Mouse (Mus musculus): Measurements from ENCODE around the gene Mcm5. TPM values are rescaled to one million over a fixed set of nuclear protein-coding genes. Genes with fewer than 3 reads are reported as not detected.

Mcm5 gene
- polyA plus RNA-seq, 1 experiment from 2014 or later = 34.6 TPM

- H3K4me2 ChIP-seq (ENCODE audit: low read length) = no peak overlapping the region
- H3K4me3 ChIP-seq (replicated peaks; ENCODE audit: low read depth, low read length) = no peak overlapping the region
- WGBS = 93% methylated on average over 1 of the region's 1 CpGs
- peaks cover 74% of the 10 kb centered on the region for H3K36me3 ChIP-seq (ENCODE audit: control insufficient read depth, insufficient read depth, low read length)
- no peaks in the 10 kb centered on the region for H3K9me3 ChIP-seq (ENCODE audit: control insufficient read depth, low read length)
- no peak overlapping the region for H3K27ac ChIP-seq (replicated peaks; ENCODE audit: low read depth, low read length)
- no peak overlapping the region for H3K9ac ChIP-seq (replicated peaks; ENCODE audit: low read length)
- DNase-seq (no peak), ATAC-seq (ENCODE audit: low FRiP score, low TSS enrichment) (no peak)
- H3K27me3 ChIP-seq (ENCODE audit: control insufficient read depth, insufficient read depth, low read length) = no peaks in the 10 kb centered on the region
- H3K4me1 ChIP-seq (ENCODE audit: control insufficient read depth, insufficient read depth, low read length) = no peaks in the 10 kb centered on the region
These were observed 9.1 kb downstream of the Mcm5 start for GRCm38 (mm10) chr8:75118505-75118904.

GRCm38 (mm10) chr8:75119287-75119686 is 9.9 kb downstream of the Mcm5 start:
- no peaks in the 10 kb centered on the region for H3K9me3 ChIP-seq (ENCODE audit: control insufficient read depth, low read length)
- no peak overlapping the region for H3K4me2 ChIP-seq (ENCODE audit: low read length)
- no peaks in the 10 kb centered on the region for H3K27me3 ChIP-seq (ENCODE audit: control insufficient read depth, insufficient read depth, low read length)
- peaks cover 72% of the 10 kb centered on the region for H3K36me3 ChIP-seq (ENCODE audit: control insufficient read depth, insufficient read depth, low read length)
- H3K4me1 ChIP-seq (ENCODE audit: control insufficient read depth, insufficient read depth, low read length) = no peaks in the 10 kb centered on the region
- no peak overlapping the region for H3K9ac ChIP-seq (replicated peaks; ENCODE audit: low read length)
- no peak overlapping the region for H3K27ac ChIP-seq (replicated peaks; ENCODE audit: low read depth, low read length)
- 92% methylated on average over 2 of the region's 2 CpGs for WGBS
- no peak overlapping the region for H3K4me3 ChIP-seq (replicated peaks; ENCODE audit: low read depth, low read length)
- no peak for DNase-seq
- no peak for ATAC-seq (ENCODE audit: low FRiP score, low TSS enrichment)

GRCm38 (mm10) chr8:75119747-75120146 is 10.4 kb downstream of the Mcm5 start:
- Histone ChIP-seq H3K4me1 (ENCODE audit: control insufficient read depth, insufficient read depth, low read length) (no peaks in the 10 kb centered on the region), H3K9me3 (ENCODE audit: control insufficient read depth, low read length) (no peaks in the 10 kb centered on the region), H3K4me2 (ENCODE audit: low read length) (no peak overlapping the region), H3K27me3 (ENCODE audit: control insufficient read depth, insufficient read depth, low read length) (no peaks in the 10 kb centered on the region), H3K9ac (replicated peaks; ENCODE audit: low read length) (no peak overlapping the region), H3K27ac (replicated peaks; ENCODE audit: low read depth, low read length) (no peak overlapping the region), H3K36me3 (ENCODE audit: control insufficient read depth, insufficient read depth, low read length) (peaks cover 69% of the 10 kb centered on the region), H3K4me3 (replicated peaks; ENCODE audit: low read depth, low read length) (no peak overlapping the region)
- no peak for ATAC-seq (ENCODE audit: low FRiP score, low TSS enrichment)
- no peak for DNase-seq
- WGBS = 95% methylated on average over 2 of the region's 2 CpGs

- H3K36me3 ChIP-seq (ENCODE audit: control insufficient read depth, insufficient read depth, low read length) = peaks cover 50% of the 10 kb centered on the region
- 91% methylated on average over 1 of the region's 1 CpGs for WGBS
- H3K27ac ChIP-seq (replicated peaks; ENCODE audit: low read depth, low read length) = no peak overlapping the region
- H3K4me3 ChIP-seq (replicated peaks; ENCODE audit: low read depth, low read length) = no peak overlapping the region
- no peak overlapping the region for H3K4me2 ChIP-seq (ENCODE audit: low read length)
- no peak overlapping the region for H3K9ac ChIP-seq (replicated peaks; ENCODE audit: low read length)
- no peaks in the 10 kb centered on the region for H3K4me1 ChIP-seq (ENCODE audit: control insufficient read depth, insufficient read depth, low read length)
- H3K27me3 ChIP-seq (ENCODE audit: control insufficient read depth, insufficient read depth, low read length) = no peaks in the 10 kb centered on the region
- ATAC-seq (ENCODE audit: low FRiP score, low TSS enrichment) (no peak), DNase-seq (no peak)
- no peaks in the 10 kb centered on the region for H3K9me3 ChIP-seq (ENCODE audit: control insufficient read depth, low read length)
These were observed 18.0 kb downstream of the Mcm5 start for GRCm38 (mm10) chr8:75127406-75127805.

- DNase-seq (peak; percentile 72), ATAC-seq (ENCODE audit: low FRiP score, low TSS enrichment) (no peak)
- H3K4me1 ChIP-seq (ENCODE audit: control insufficient read depth, insufficient read depth, low read length) = no peaks in the 10 kb centered on the region
- no peak overlapping the region for H3K4me2 ChIP-seq (ENCODE audit: low read length)
- WGBS = 14% methylated on average over 3 of the region's 3 CpGs
- H3K4me3 ChIP-seq (replicated peaks; ENCODE audit: low read depth, low read length) = no peak overlapping the region
- no peaks in the 10 kb centered on the region for H3K27me3 ChIP-seq (ENCODE audit: control insufficient read depth, insufficient read depth, low read length)
- peaks cover 16% of the 10 kb centered on the region for H3K36me3 ChIP-seq (ENCODE audit: control insufficient read depth, insufficient read depth, low read length)
- H3K9me3 ChIP-seq (ENCODE audit: control insufficient read depth, low read length) = no peaks in the 10 kb centered on the region
- no peak overlapping the region for H3K27ac ChIP-seq (replicated peaks; ENCODE audit: low read depth, low read length)
- no peak overlapping the region for H3K9ac ChIP-seq (replicated peaks; ENCODE audit: low read length)
These were observed 23.1 kb downstream of the Mcm5 start for GRCm38 (mm10) chr8:75132485-75132884.

GRCm38 (mm10) chr8:75133399-75133798 is 24.0 kb downstream of the Mcm5 start:
- H3K27ac ChIP-seq (replicated peaks; ENCODE audit: low read depth, low read length) = no peak overlapping the region
- no peak overlapping the region for H3K4me2 ChIP-seq (ENCODE audit: low read length)
- no peaks in the 10 kb centered on the region for H3K4me1 ChIP-seq (ENCODE audit: control insufficient read depth, insufficient read depth, low read length)
- 72% methylated on average over 2 of the region's 2 CpGs for WGBS
- H3K27me3 ChIP-seq (ENCODE audit: control insufficient read depth, insufficient read depth, low read length) = no peaks in the 10 kb centered on the region
- H3K36me3 ChIP-seq (ENCODE audit: control insufficient read depth, insufficient read depth, low read length) = peaks cover 9% of the 10 kb centered on the region
- H3K9me3 ChIP-seq (ENCODE audit: control insufficient read depth, low read length) = no peaks in the 10 kb centered on the region
- H3K9ac ChIP-seq (replicated peaks; ENCODE audit: low read length) = no peak overlapping the region
- no peak overlapping the region for H3K4me3 ChIP-seq (replicated peaks; ENCODE audit: low read depth, low read length)
- ATAC-seq (ENCODE audit: low FRiP score, low TSS enrichment) (no peak), DNase-seq (no peak)

GRCm38 (mm10) chr8:75134603-75135391 is 25.4 kb downstream of the Mcm5 start:
- 54% methylated on average over 2 of the region's 2 CpGs for WGBS
- H3K4me3 ChIP-seq (replicated peaks; ENCODE audit: low read depth, low read length) = no peak overlapping the region
- ATAC-seq (ENCODE audit: low FRiP score, low TSS enrichment) (no peak), DNase-seq (peak; percentile 29)
- H3K27ac ChIP-seq (replicated peaks; ENCODE audit: low read depth, low read length) = no peak overlapping the region
- H3K9me3 ChIP-seq (ENCODE audit: control insufficient read depth, low read length) = no peaks in the 10 kb centered on the region
- H3K27me3 ChIP-seq (ENCODE audit: control insufficient read depth, insufficient read depth, low read length) = no peaks in the 10 kb centered on the region
- H3K9ac ChIP-seq (replicated peaks; ENCODE audit: low read length) = no peak overlapping the region
- H3K36me3 ChIP-seq (ENCODE audit: control insufficient read depth, insufficient read depth, low read length) = no peaks in the 10 kb centered on the region
- no peak overlapping the region for H3K4me2 ChIP-seq (ENCODE audit: low read length)
- no peaks in the 10 kb centered on the region for H3K4me1 ChIP-seq (ENCODE audit: control insufficient read depth, insufficient read depth, low read length)

- Histone ChIP-seq H3K36me3 (ENCODE audit: control insufficient read depth, insufficient read depth, low read length) (no peaks in the 10 kb centered on the region), H3K9ac (replicated peaks; ENCODE audit: low read length) (no peak overlapping the region), H3K4me3 (replicated peaks; ENCODE audit: low read depth, low read length) (no peak overlapping the region), H3K9me3 (ENCODE audit: control insufficient read depth, low read length) (no peaks in the 10 kb centered on the region), H3K27ac (replicated peaks; ENCODE audit: low read depth, low read length) (no peak overlapping the region), H3K4me2 (ENCODE audit: low read length) (no peak overlapping the region), H3K4me1 (ENCODE audit: control insufficient read depth, insufficient read depth, low read length) (no peaks in the 10 kb centered on the region), H3K27me3 (ENCODE audit: control insufficient read depth, insufficient read depth, low read length) (no peaks in the 10 kb centered on the region)
- DNase-seq (peak; percentile 16), ATAC-seq (ENCODE audit: low FRiP score, low TSS enrichment) (peak; percentile 3; the same call in 1 of the 2 replicates)
- WGBS = 61% methylated on average over 1 of the region's 1 CpGs
These were observed 26.4 kb downstream of the Mcm5 start for GRCm38 (mm10) chr8:75135756-75136155.

- no peak overlapping the region for H3K4me3 ChIP-seq (replicated peaks; ENCODE audit: low read depth, low read length)
- 81% methylated on average over 2 of the region's 2 CpGs for WGBS
- H3K9me3 ChIP-seq (ENCODE audit: control insufficient read depth, low read length) = no peaks in the 10 kb centered on the region
- H3K4me1 ChIP-seq (ENCODE audit: control insufficient read depth, insufficient read depth, low read length) = no peaks in the 10 kb centered on the region
- no peak overlapping the region for H3K27ac ChIP-seq (replicated peaks; ENCODE audit: low read depth, low read length)
- ATAC-seq (ENCODE audit: low FRiP score, low TSS enrichment) (no peak), DNase-seq (no peak)
- no peak overlapping the region for H3K4me2 ChIP-seq (ENCODE audit: low read length)
- no peaks in the 10 kb centered on the region for H3K27me3 ChIP-seq (ENCODE audit: control insufficient read depth, insufficient read depth, low read length)
- no peak overlapping the region for H3K9ac ChIP-seq (replicated peaks; ENCODE audit: low read length)
- H3K36me3 ChIP-seq (ENCODE audit: control insufficient read depth, insufficient read depth, low read length) = no peaks in the 10 kb centered on the region
These were observed 26.9 kb downstream of the Mcm5 start for GRCm38 (mm10) chr8:75136256-75136655.

Data from midbrain, embryonic 14.5 days (tissue).